Mouse (Mus musculus): ENCODE data around the gene Megf11. TPM values are rescaled to one million over a fixed set of nuclear protein-coding genes. Genes with fewer than 3 reads are reported as not detected.

The Megf11 gene
- polyA plus RNA-seq, 1 experiment from 2014 or later, result 12.5 TPM

GRCm38 (mm10) chr9:64747735-64748134, 362.3 kb downstream of the Megf11 start:
- Histone ChIP-seq H3K4me1 (no peaks in the 10 kb centered on the region), H3K4me3 (no peak overlapping the region), H3K9me3 (no peaks in the 10 kb centered on the region), H3K9ac (no peak overlapping the region), H3K4me2 (replicated peaks) (no peak overlapping the region), H3K27ac (no peak overlapping the region), H3K36me3 (no peaks in the 10 kb centered on the region), H3K27me3 (replicated peaks) (no peaks in the 10 kb centered on the region)
- 81% methylated on average over 4 of the region's 4 CpGs for WGBS
- ATAC-seq (ENCODE audit: low FRiP score, low read depth), result no peak

GRCm38 (mm10) chr9:64749314-64749713, 363.9 kb downstream of the Megf11 start:
- no peak overlapping the region for H3K9ac ChIP-seq
- no peak overlapping the region for H3K4me3 ChIP-seq
- no peaks in the 10 kb centered on the region for H3K9me3 ChIP-seq
- no peaks in the 10 kb centered on the region for H3K4me1 ChIP-seq
- no peak overlapping the region for H3K27ac ChIP-seq
- ATAC-seq (ENCODE audit: low FRiP score, low read depth), result no peak
- H3K4me2 ChIP-seq (replicated peaks), result no peak overlapping the region
- WGBS, result 86% methylated on average over 6 of the region's 6 CpGs
- no peaks in the 10 kb centered on the region for H3K36me3 ChIP-seq
- H3K27me3 ChIP-seq (replicated peaks), result no peaks in the 10 kb centered on the region

DNA sequence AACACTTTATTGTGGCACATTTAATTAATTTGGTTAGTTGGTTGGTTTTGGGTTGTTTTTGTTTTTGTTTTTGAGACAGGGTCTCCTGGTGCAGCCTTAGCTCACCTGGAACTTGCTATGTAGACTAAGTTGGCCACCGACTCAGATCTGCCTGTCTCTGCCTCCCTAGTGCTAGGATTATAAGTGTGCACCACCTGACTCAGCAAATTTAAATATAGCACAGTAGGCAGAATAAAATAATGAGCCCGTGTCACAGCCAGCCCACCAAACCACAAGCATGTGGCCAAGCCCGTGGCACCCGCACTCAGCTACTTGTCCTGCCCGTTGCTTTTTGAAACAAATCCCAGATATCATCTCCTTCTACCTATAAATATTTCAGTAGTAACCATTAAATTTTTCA, 367.1 kb downstream of the Megf11 start:
- Histone ChIP-seq H3K36me3 (no peaks in the 10 kb centered on the region), H3K4me3 (no peak overlapping the region), H3K4me1 (no peaks in the 10 kb centered on the region), H3K4me2 (replicated peaks) (no peak overlapping the region), H3K27ac (no peak overlapping the region), H3K27me3 (replicated peaks) (no peaks in the 10 kb centered on the region), H3K9ac (no peak overlapping the region), H3K9me3 (no peaks in the 10 kb centered on the region)
- ATAC-seq (ENCODE audit: low FRiP score, low read depth), result no peak
- 91% methylated on average over 5 of the region's 5 CpGs for WGBS

GRCm38 (mm10) chr9:64758052-64758451, 372.6 kb downstream of the Megf11 start:
- no peaks in the 10 kb centered on the region for H3K27me3 ChIP-seq (replicated peaks)
- no peak overlapping the region for H3K27ac ChIP-seq
- H3K36me3 ChIP-seq, result no peaks in the 10 kb centered on the region
- no peaks in the 10 kb centered on the region for H3K9me3 ChIP-seq
- ATAC-seq (ENCODE audit: low FRiP score, low read depth), result no peak
- no peak overlapping the region for H3K4me2 ChIP-seq (replicated peaks)
- WGBS, result 73% methylated on average over 14 of the region's 14 CpGs
- no peaks in the 10 kb centered on the region for H3K4me1 ChIP-seq
- no peak overlapping the region for H3K9ac ChIP-seq
- no peak overlapping the region for H3K4me3 ChIP-seq

Small RNAs within 50 kb of the gene (microRNA-seq; reads per million reads assigned to microRNA genes)
- not detected for gene Gm47308

Other genes starting within 250 kb of the Megf11 start
- gene Zwilch, start 212.5 kb upstream of the Megf11 start, polyA plus RNA-seq (2016; fragmentation: Nextera tagmentation; extraction: Ambion mirVana), result 18.3 and 18.9 TPM in 2 replicates
- gene Rpl4, start 212.3 kb upstream of the Megf11 start, polyA plus RNA-seq (2016; fragmentation: Nextera tagmentation; extraction: Ambion mirVana), result 801 and 813 TPM in 2 replicates
- 34.4 and 35.0 TPM in 2 replicates for gene Snapc5, start 206.4 kb upstream of the Megf11 start, polyA plus RNA-seq (2016; fragmentation: Nextera tagmentation; extraction: Ambion mirVana)
- 2.9 and 3.0 TPM in 2 replicates for gene Uchl4, start 150.4 kb upstream of the Megf11 start, polyA plus RNA-seq (2016; fragmentation: Nextera tagmentation; extraction: Ambion mirVana)
- 64.1 and 67.4 TPM in 2 replicates for gene Map2k1, start 132.0 kb upstream of the Megf11 start, polyA plus RNA-seq (2016; fragmentation: Nextera tagmentation; extraction: Ambion mirVana)
- gene Tipin, start 104.0 kb upstream of the Megf11 start, polyA plus RNA-seq (2016; fragmentation: Nextera tagmentation; extraction: Ambion mirVana), result 154 and 159 TPM in 2 replicates
- gene Dis3l, start 44.3 kb upstream of the Megf11 start, polyA plus RNA-seq (2016; fragmentation: Nextera tagmentation; extraction: Ambion mirVana), result 21.4 and 21.9 TPM in 2 replicates

All from neural tube, embryonic 12.5 days (tissue).